In the genomic region with DNA sequence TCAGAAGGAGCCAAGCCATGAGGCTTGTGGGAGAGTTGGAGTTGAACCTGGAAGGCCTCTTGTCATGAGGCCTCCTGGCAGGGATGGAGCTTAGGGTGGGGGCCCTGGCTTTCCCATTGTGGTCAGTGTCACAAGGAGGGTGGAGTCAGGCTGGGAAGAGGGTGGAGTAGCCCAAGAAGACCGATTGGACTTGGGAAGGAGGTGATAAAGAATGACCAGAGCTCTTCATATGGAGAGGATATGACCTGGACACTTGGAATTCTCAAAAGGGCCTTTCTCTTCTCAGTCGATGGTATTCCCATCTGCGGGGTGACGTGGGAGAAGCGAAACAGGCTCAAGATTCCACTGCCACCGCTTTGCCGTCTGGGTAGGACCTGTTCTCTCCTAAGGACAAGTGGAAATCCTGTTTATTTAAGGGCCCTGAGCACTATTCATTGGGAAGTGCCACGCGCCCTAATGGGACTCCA, we compare ENCODE assay signal across 13 mouse cellular contexts. TPM values are rescaled to one million over a fixed set of nuclear protein-coding genes. Genes with fewer than 3 reads are reported as not detected.
DNase-seq lines count a peak whose midpoint lies in the region; ATAC-seq lines count a peak whose summit lies in the region.
"Had no signal": no experiment of that assay in that cellular context is flagged by ENCODE, and none has a peak within 500 bp of the region (broad histone marks: within the 10 kb centered on the region; RNA-seq: fewer than 3 reads in every experiment).

No protein-coding gene starts in this region.

- ATAC-seq in megakaryocyte, adult 5-6 weeks (ENCODE audit: poor library complexity, severe bottlenecking), result no peak
- ATAC-seq: forebrain, postnatal 0 days; hindbrain, postnatal 0 days; Patski had no signal

- peak; percentile 27 to 50 for DNase-seq in adrenal gland, adult (ENCODE audit: inconsistent age in 2 of 2, low spot score in 1 of 2)
- no peak for DNase-seq in adrenal gland, adult 2 months
- DNase-seq in kidney, postnatal 25 days, result peak; percentile 45 to 73
- DNase-seq in kidney, postnatal 4 days, result no peak
- peak; percentile 80 to 85 for DNase-seq in lung, adult 18-20 months
- DNase-seq in lung, postnatal 4 days, result peak; percentile 58 to 74
- no peak for DNase-seq in urinary bladder, postnatal 25 days (ENCODE audit: low spot score)
- DNase-seq: cerebellum, adult 8-10 months; forebrain, postnatal 0 days; thymus, postnatal 36 days had no signal

RNA-seq across cellular contexts. Expression of a gene that starts 38.4 kb away (rescaled TPM):
- 100 to 1,000 TPM in 1 of 2 experiments, 10 to 100 TPM in 1; 99.1 to 186 TPM for total RNA-seq in adrenal gland, adult 2 months (2021)
- polyA plus RNA-seq in adrenal gland, adult 2 months (2012; rRNA removed), result 56.4 and 60.7 TPM in 2 replicates
- 0.18 and 0.27 TPM in 2 replicates for total RNA-seq in megakaryocyte, adult 5-6 weeks (2015)
- total RNA-seq in megakaryocyte, adult 5-6 weeks (2017), result 0.28 TPM in 1 of 2 replicates, not detected in the other

Comparison
In these comparisons a context has a peak if more than half of its experiments do, and no peak if none do; other contexts are left out.
1. DNase-seq: peak in adrenal gland, adult (2 of 2), kidney, postnatal 25 days (2 of 2), lung, adult 18-20 months (2 of 2) and lung, postnatal 4 days (2 of 2); none in adrenal gland, adult 2 months (single experiment), kidney, postnatal 4 days (0 of 2) and urinary bladder, postnatal 25 days (single experiment).
2. RNA of a gene that starts 38.4 kb away (total RNA-seq): 99.1 to 186 TPM in adrenal gland, adult 2 months; 0.18 to 0.28 TPM in megakaryocyte, adult 5-6 weeks; every median in the first group is over 10 times any median in the second.